Mouse (Mus musculus): ENCODE results near the gene Jph2. TPM values are rescaled to one million over a fixed set of nuclear protein-coding genes. Genes with fewer than 3 reads are reported as not detected.

The Jph2 gene
- polyA plus RNA-seq, 1 experiment from 2014 or later = 0.16 TPM

GRCm38 (mm10) chr2:163410211-163410610 lies 12.4 kb upstream of the Jph2 start:
- Histone ChIP-seq H3K4me1 (replicated peaks) (no peaks in the 10 kb centered on the region), H3K36me3 (peaks cover 75% of the 10 kb centered on the region)
- no peak for DNase-seq

DNA sequence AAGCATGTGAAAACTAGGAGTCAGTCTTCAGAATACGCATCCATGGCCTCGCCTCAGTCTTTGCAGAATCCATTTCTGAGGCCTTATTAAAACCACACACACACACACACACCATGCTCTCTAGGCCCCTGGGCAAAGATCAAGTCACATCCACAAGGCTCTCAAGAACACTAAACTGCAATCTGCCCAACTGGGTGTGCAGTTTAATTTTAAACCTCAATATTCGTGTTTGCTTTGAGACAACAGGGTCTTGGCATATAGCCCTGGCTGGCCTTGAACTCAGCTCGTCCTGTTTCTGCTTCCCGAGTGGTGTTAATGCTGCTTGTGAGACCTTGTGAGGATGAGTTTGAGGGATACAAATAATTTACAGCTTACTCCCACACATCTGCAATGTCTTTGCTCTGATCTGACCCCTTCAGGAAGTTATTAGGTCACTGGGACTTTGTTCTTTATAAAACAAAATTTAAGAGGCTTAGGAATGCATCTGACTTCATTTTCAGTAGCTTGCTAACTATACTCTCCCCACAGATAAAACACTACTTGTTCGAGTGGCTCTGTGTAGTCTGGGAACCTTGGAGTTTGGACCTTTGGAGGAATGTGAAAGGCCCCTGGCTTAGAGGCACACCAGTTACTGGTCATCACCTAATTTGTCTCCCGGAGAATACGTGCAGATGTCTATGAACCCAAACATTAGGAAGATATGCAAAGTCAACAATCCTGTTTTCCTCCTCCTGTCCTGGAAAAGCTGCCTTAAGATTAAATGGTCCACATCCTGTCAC lies 6.4 kb upstream of the Jph2 start:
- DNase-seq = no peak
- Histone ChIP-seq H3K36me3 (peaks cover 33% of the 10 kb centered on the region), H3K9ac (no peak overlapping the region), H3K4me1 (replicated peaks) (no peaks in the 10 kb centered on the region), H3K4me3 (replicated peaks) (no peak overlapping the region), H3K27ac (peak overlapping the region; percentile 25; the same call in 1 of the 2 replicates), H3K27me3 (no peaks in the 10 kb centered on the region), H3K9me3 (replicated peaks) (no peaks in the 10 kb centered on the region), H3K4me2 (no peak overlapping the region)
- 68% methylated on average over 8 of the region's 8 CpGs for WGBS (ENCODE audit: insufficient replicate concordance)
- no peak for ATAC-seq (ENCODE audit: low read depth)

More at GRCm38 (mm10) chr2:163410211-163410610, 12.4 kb upstream of the Jph2 start:
- no peak overlapping the region for H3K4me3 ChIP-seq (replicated peaks)
- no peak overlapping the region for H3K27ac ChIP-seq
- 80% methylated on average over 3 of the region's 3 CpGs for WGBS (ENCODE audit: insufficient replicate concordance)
- ATAC-seq (ENCODE audit: low read depth) = no peak
- H3K9me3 ChIP-seq (replicated peaks) = no peaks in the 10 kb centered on the region
- H3K4me2 ChIP-seq = no peak overlapping the region
- H3K9ac ChIP-seq = no peak overlapping the region
- H3K27me3 ChIP-seq = no peaks in the 10 kb centered on the region

DNA sequence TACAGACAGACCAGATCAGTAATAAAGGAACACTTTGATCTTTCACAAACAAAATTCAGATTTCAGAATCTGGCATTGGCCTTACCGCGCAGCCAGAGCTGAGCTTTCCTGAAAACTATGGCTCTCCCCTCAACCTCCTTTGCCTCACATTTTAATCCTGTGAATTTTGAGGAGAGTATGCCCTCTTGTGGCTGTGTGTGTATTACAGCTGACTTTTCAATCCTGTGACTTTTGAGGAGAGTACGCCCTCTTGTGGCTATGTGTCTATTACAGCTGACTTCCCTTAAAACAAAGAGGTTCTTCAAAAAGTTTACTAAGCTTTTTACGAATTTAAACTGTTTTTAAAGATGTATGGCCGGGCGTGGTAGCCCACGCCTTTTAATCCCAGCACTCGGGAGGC lies 3.4 kb upstream of the Jph2 start:
- DNase-seq (peak; percentile 64), ATAC-seq (ENCODE audit: low read depth) (0 out of 2 replicates have a peak, but pooled peaks have one; percentile 19)
- H3K27ac ChIP-seq = no peak overlapping the region
- H3K9ac ChIP-seq = no peak overlapping the region
- H3K4me2 ChIP-seq = no peak overlapping the region
- H3K4me1 ChIP-seq (replicated peaks) = no peaks in the 10 kb centered on the region
- H3K9me3 ChIP-seq (replicated peaks) = no peaks in the 10 kb centered on the region
- 5% methylated on average over 8 of the region's 8 CpGs for WGBS (ENCODE audit: insufficient replicate concordance)
- peaks cover 12% of the 10 kb centered on the region; the same call in 1 of the 2 replicates for H3K27me3 ChIP-seq
- H3K36me3 ChIP-seq = peaks cover 9% of the 10 kb centered on the region
- no peak overlapping the region for H3K4me3 ChIP-seq (replicated peaks)

- H3K27me3 ChIP-seq = peaks cover 16% of the 10 kb centered on the region; the same call in 1 of the 2 replicates
- no peak for ATAC-seq (ENCODE audit: low read depth)
- no peak for DNase-seq
- H3K9ac ChIP-seq = no peak overlapping the region
- no peaks in the 10 kb centered on the region for H3K36me3 ChIP-seq
- no peak overlapping the region for H3K4me2 ChIP-seq
- no peak overlapping the region for H3K4me3 ChIP-seq (replicated peaks)
- H3K27ac ChIP-seq = no peak overlapping the region
- H3K4me1 ChIP-seq (replicated peaks) = no peaks in the 10 kb centered on the region
- H3K9me3 ChIP-seq (replicated peaks) = no peaks in the 10 kb centered on the region
- 52% methylated on average over 8 of the region's 8 CpGs for WGBS (ENCODE audit: insufficient replicate concordance)
Measured at GRCm38 (mm10) chr2:163399222-163399621, 1.4 kb upstream of the Jph2 start.

DNA sequence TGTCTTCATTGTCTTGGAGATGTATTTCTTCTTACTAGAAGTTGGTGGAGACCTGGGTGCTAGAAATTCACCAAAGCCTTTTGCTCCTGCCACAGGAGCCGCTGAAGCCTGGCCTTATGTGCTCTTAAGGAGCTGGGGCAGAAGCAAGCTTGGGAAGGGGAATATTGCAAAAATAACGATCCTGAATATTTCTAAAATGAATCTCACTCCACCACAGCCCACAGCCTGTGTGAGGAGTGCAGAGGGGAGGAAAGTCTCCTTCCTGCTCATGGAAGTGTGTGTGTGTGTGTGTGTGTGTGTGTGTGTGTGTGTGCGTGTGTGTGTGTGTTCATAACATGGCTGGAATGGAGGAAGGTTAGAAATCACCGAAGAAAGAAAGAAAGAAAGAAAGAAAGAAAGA lies 977 bp upstream of the Jph2 start:
- Histone ChIP-seq H3K4me1 (replicated peaks) (no peaks in the 10 kb centered on the region), H3K36me3 (no peaks in the 10 kb centered on the region), H3K27me3 (peaks cover 18% of the 10 kb centered on the region; the same call in 1 of the 2 replicates), H3K9me3 (replicated peaks) (no peaks in the 10 kb centered on the region), H3K27ac (no peak overlapping the region), H3K4me2 (no peak overlapping the region), H3K4me3 (replicated peaks) (no peak overlapping the region), H3K9ac (no peak overlapping the region)
- WGBS (ENCODE audit: insufficient replicate concordance) = 68% methylated on average over 4 of the region's 4 CpGs
- DNase-seq (no peak), ATAC-seq (ENCODE audit: low read depth) (no peak)

- no peaks in the 10 kb centered on the region for H3K4me1 ChIP-seq (replicated peaks)
Measured at GRCm38 (mm10) chr2:163397071-163397470, 722 bp downstream of the Jph2 start.

GRCm38 (mm10) chr2:163394977-163395376 lies 2.8 kb downstream of the Jph2 start:
- no peak overlapping the region for H3K4me2 ChIP-seq
- no peaks in the 10 kb centered on the region for H3K36me3 ChIP-seq
- WGBS (ENCODE audit: insufficient replicate concordance) = 56% methylated on average over 6 of the region's 6 CpGs
- DNase-seq = no peak
- no peak overlapping the region for H3K4me3 ChIP-seq (replicated peaks)
- H3K27me3 ChIP-seq = peaks cover 18% of the 10 kb centered on the region; the same call in 1 of the 2 replicates
- H3K4me1 ChIP-seq (replicated peaks) = no peaks in the 10 kb centered on the region
- H3K9me3 ChIP-seq (replicated peaks) = no peaks in the 10 kb centered on the region
- H3K9ac ChIP-seq = no peak overlapping the region
- H3K27ac ChIP-seq = no peak overlapping the region
- ATAC-seq (ENCODE audit: low read depth) = no peak

More at GRCm38 (mm10) chr2:163397071-163397470, 722 bp downstream of the Jph2 start:
- Histone ChIP-seq H3K27me3 (peaks cover 18% of the 10 kb centered on the region; the same call in 1 of the 2 replicates), H3K27ac (no peak overlapping the region), H3K9me3 (replicated peaks) (no peaks in the 10 kb centered on the region), H3K36me3 (no peaks in the 10 kb centered on the region), H3K4me3 (replicated peaks) (no peak overlapping the region), H3K9ac (no peak overlapping the region), H3K4me2 (no peak overlapping the region)
- ATAC-seq (ENCODE audit: low read depth) = no peak
- DNase-seq = no peak
- WGBS (ENCODE audit: insufficient replicate concordance) = 75% methylated on average over 19 of the region's 19 CpGs

DNA sequence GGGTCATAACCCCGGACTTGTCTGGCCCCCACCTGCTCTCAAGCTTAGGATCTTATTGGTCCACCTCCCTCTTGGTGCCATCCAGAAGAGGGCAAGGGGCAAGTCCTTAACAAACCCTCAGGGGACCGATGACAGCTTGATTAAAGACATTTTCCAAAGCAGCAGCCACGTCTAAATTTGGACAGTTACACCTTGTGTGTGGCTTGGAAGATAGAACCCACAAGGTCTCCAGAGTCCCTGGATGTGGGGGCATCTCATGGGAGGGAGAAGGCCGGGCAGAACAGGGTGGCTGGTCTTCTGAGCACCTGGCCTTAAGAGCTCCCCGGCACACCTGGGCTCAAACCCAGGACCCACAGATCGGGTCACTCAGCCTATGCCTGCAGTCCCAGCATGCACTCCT lies 3.8 kb downstream of the Jph2 start:
- H3K27ac ChIP-seq = no peak overlapping the region
- ATAC-seq (ENCODE audit: low read depth) (no peak), DNase-seq (no peak)
- H3K27me3 ChIP-seq = peaks cover 18% of the 10 kb centered on the region; the same call in 1 of the 2 replicates
- no peaks in the 10 kb centered on the region for H3K36me3 ChIP-seq
- no peaks in the 10 kb centered on the region for H3K4me1 ChIP-seq (replicated peaks)
- H3K4me3 ChIP-seq (replicated peaks) = no peak overlapping the region
- H3K9me3 ChIP-seq (replicated peaks) = no peaks in the 10 kb centered on the region
- no peak overlapping the region for H3K9ac ChIP-seq
- WGBS (ENCODE audit: insufficient replicate concordance) = 63% methylated on average over 6 of the region's 6 CpGs
- H3K4me2 ChIP-seq = no peak overlapping the region

- Histone ChIP-seq H3K4me1 (replicated peaks) (no peaks in the 10 kb centered on the region), H3K4me2 (no peak overlapping the region), H3K27ac (no peak overlapping the region), H3K27me3 (peaks cover 17% of the 10 kb centered on the region; the same call in 1 of the 2 replicates), H3K9me3 (replicated peaks) (no peaks in the 10 kb centered on the region), H3K9ac (no peak overlapping the region), H3K4me3 (replicated peaks) (no peak overlapping the region), H3K36me3 (no peaks in the 10 kb centered on the region)
- no peak for DNase-seq
- no peak for ATAC-seq (ENCODE audit: low read depth)
- 78% methylated on average over 10 of the region's 10 CpGs for WGBS (ENCODE audit: insufficient replicate concordance)
Measured at GRCm38 (mm10) chr2:163393241-163393640, 4.6 kb downstream of the Jph2 start.

- Histone ChIP-seq H3K36me3 (no peaks in the 10 kb centered on the region), H3K27me3 (peaks cover 11% of the 10 kb centered on the region; the same call in 1 of the 2 replicates), H3K9ac (no peak overlapping the region), H3K27ac (no peak overlapping the region), H3K4me1 (replicated peaks) (no peaks in the 10 kb centered on the region), H3K4me2 (no peak overlapping the region), H3K4me3 (replicated peaks) (no peak overlapping the region), H3K9me3 (replicated peaks) (no peaks in the 10 kb centered on the region)
- DNase-seq = no peak
- 65% methylated on average over 6 of the region's 6 CpGs for WGBS (ENCODE audit: insufficient replicate concordance)
- ATAC-seq (ENCODE audit: low read depth) = no peak
Measured at GRCm38 (mm10) chr2:163392436-163392835, 5.4 kb downstream of the Jph2 start.

DNA sequence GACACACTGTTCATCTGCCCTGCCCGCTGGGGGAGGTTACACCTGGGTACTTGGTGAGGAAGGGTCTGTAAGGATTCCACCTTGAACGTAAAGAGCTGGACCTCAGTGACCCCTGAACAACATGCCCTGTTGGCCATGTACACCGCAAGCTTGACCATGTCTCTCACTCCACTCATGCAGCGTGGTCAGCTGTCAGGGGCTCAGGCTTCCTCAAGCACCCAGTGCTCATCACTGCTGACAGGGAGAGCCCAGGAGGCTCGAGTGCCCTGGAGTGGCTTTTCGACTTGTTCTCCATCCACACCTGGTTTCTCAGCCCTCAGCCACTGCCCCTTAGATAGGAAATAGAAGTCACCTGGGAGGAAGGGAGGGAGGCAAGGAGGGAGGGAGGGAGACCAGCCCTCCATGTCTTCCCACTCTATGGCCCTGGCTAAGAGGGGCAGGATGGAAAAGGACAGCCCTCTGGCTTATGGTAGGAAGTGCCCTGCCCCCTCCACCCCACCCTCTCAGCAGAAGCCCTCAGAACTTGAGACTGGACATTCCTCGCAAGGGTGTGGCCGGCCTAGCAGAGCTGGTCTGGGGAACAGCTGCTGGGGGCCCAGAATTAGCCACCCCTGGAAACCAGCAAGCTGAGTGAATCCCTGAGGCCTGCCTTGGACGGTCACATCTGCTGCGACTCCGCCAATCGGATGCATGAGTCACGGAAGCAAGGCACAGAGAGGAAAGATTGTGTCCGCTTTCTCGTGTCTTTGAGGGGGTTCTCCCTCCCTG lies 11.2 kb downstream of the Jph2 start:
- Histone ChIP-seq H3K9me3 (replicated peaks) (no peaks in the 10 kb centered on the region), H3K4me2 (no peak overlapping the region), H3K9ac (no peak overlapping the region), H3K27ac (no peak overlapping the region), H3K27me3 (0 out of 2 replicates have a peak, but pooled peaks cover 5% of the 10 kb centered on the region), H3K36me3 (no peaks in the 10 kb centered on the region), H3K4me3 (replicated peaks) (no peak overlapping the region), H3K4me1 (replicated peaks) (no peaks in the 10 kb centered on the region)
- ATAC-seq (ENCODE audit: low read depth) (no peak), DNase-seq (no peak)
- 57% methylated on average over 15 of the region's 15 CpGs for WGBS (ENCODE audit: insufficient replicate concordance)
